Mouse (Mus musculus): ENCODE data around the gene Mapk13.

DNA sequence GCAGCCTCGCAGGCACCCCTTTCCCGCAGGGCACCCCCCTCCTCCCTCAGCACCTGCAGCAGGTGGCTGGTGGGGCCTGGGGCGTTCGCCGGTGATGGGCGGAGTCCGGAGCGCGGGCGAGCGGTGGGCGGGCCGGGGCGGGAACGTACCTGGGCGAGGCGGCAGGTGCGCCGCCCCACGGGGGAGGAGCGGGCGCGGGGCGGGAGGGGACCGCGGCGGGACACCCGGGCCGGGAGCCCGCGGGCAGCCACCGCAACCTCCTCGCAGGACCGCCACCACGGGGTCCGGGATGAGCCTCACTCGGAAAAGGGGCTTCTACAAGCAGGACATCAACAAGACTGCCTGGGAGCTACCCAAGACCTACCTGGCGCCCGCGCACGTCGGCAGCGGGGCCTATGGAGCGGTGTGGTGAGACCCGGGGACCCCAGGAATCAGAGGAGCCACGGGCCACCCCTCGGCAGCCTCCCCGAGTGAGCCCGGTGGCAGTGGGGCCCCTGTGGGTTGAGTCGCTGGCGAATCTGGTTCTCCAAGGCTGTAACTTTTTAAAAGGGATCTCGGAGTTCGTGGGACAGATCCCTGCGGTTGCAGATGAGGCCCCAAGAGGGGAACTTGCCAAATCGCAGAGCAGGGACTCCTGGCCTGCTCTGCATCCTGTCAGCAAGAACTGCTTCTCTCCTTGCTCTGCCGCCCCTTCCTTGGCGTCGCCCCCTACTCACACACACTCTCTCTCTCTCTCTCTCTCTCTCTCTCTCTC is at the start of gene Mapk13:
- TF ChIP-seq CTCF (IDR thresholded peaks at IDR 0.05; ENCODE audit: low read depth, low read length) (no peak), POLR2A (IDR thresholded peaks at IDR 0.05; ENCODE audit: borderline replicate concordance, low read depth, low read length) (no peak)
